In the genomic region with DNA sequence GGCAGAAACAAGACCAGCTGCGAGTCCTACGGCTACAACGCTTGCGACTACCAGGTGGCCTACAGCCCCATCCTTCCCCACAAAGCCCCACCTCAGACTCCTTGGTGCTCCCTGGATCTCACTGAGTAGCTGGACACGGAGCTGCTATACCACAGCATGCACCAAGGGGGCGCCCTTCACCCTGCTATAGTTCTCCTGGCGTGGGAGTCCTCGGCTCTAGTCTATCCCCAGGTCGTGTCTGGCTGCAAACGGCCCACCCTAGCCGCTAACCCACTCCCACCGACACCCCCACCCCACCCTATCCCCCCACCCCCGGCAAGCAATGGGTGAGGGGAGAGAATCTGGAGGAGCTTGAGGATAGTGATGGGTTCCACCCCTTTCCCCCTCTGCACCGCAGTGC, we compare ENCODE assay signal across 8 mouse cellular contexts. TPM values are rescaled to one million over a fixed set of nuclear protein-coding genes. Genes with fewer than 3 reads are reported as not detected.
DNase-seq lines count a peak whose midpoint lies in the region; ATAC-seq and TF ChIP-seq lines count a peak whose summit lies in the region.

No protein-coding gene starts in this region.

- peak overlapping the region; percentile 37 for H3K4me3 ChIP-seq in E14TG2a.4 (replicated peaks; ENCODE audit: low read length)
- H3K4me3 ChIP-seq in forebrain, embryonic 12.5 days (replicated peaks) = no peak overlapping the region

- peak overlapping the region; percentile 39 for H3K4me2 ChIP-seq in forebrain, embryonic 12.5 days

- peaks cover 56% of the 10 kb centered on the region for H3K4me1 ChIP-seq in E14TG2a.4 (replicated peaks; ENCODE audit: low read depth, low read length)
- peaks cover 11% of the 10 kb centered on the region; the same call in 1 of the 2 replicates for H3K4me1 ChIP-seq in forebrain, embryonic 12.5 days

- ATAC-seq in forebrain, embryonic 12.5 days (ENCODE audit: low FRiP score) = 0 out of 2 replicates have a peak, but pooled peaks have one; percentile 9
- peak; percentile 51 to 55; a peak in 2 of 4 replicates for ATAC-seq in hematopoietic stem cell, adult 5-6 weeks (replicated peaks in 1 of 2; ENCODE audit: insufficient read depth in 1 of 2, low FRiP score in 2 of 2, low TSS enrichment in 1 of 2, low read depth in 1 of 2, poor library complexity in 2 of 2, severe bottlenecking in 2 of 2)
- no peak for ATAC-seq in activated CD4-positive, CD25-positive, alpha-beta regulatory T cell, adult 4 months

- DNase-seq in adrenal gland, adult 18-20 months (ENCODE audit: low spot score in 2 of 2) = peak; percentile 64 to 73
- DNase-seq in layer of hippocampus, adult 9-10 months (ENCODE audit: low spot score) = peak; percentile 51
- peak; percentile 78 for DNase-seq in lung, postnatal 25 days (ENCODE audit: low spot score)
- peak; percentile 64 for DNase-seq in spleen, adult 12 weeks (ENCODE audit: low spot score)

- H3K9ac ChIP-seq in forebrain, embryonic 12.5 days = no peak overlapping the region

- no peaks in the 10 kb centered on the region for H3K9me3 ChIP-seq in E14TG2a.4 (ENCODE audit: low read length)
- H3K9me3 ChIP-seq in forebrain, embryonic 12.5 days = no peaks in the 10 kb centered on the region

- H3K27me3 ChIP-seq in E14TG2a.4 (ENCODE audit: insufficient read depth, low read length) = no peaks in the 10 kb centered on the region
- peaks cover 35% of the 10 kb centered on the region for H3K27me3 ChIP-seq in forebrain, embryonic 12.5 days

- WGBS in forebrain, embryonic 12.5 days = 5% methylated on average over 14 of the region's 14 CpGs

- H3K36me3 ChIP-seq in E14TG2a.4 (ENCODE audit: insufficient read depth, low read length) = peaks cover 9% of the 10 kb centered on the region
- no peaks in the 10 kb centered on the region for H3K36me3 ChIP-seq in forebrain, embryonic 12.5 days (replicated peaks)

- H3K27ac ChIP-seq in forebrain, embryonic 12.5 days = no peak overlapping the region

- TF ChIP-seq CTCF in E14TG2a.4 (conservative IDR thresholded peaks at IDR 0.05; ENCODE audit: low read length) = peak; percentile 87

RNA-seq across cellular contexts. Expression of gene 6030468B19Rik, which starts 7.2 kb away (rescaled TPM):
- not detected for total RNA-seq in adrenal gland, adult 18-20 months (2021)
- not detected in 2 replicates for polyA plus RNA-seq in forebrain, embryonic 12.5 days (2016; fragmentation: Nextera tagmentation; extraction: Ambion mirVana)
- total RNA-seq in hematopoietic stem cell, adult 5-6 weeks (2017) = 0.30 TPM in 1 of 2 replicates, not detected in the other
- polyA plus RNA-seq in activated CD4-positive, CD25-positive, alpha-beta regulatory T cell, adult 4 months (2017; shearing (Covaris generic)) = 1 to 10 TPM; 1.3 to 1.9 TPM

RNA-seq across cellular contexts. Expression of gene Tmc6, which starts 8.3 kb away (rescaled TPM):
- total RNA-seq in adrenal gland, adult 18-20 months (2021) = 10 to 100 TPM; 24.1 to 27.0 TPM
- polyA plus RNA-seq in forebrain, embryonic 12.5 days (2016; fragmentation: Nextera tagmentation; extraction: Ambion mirVana) = 3.0 and 4.4 TPM in 2 replicates
- total RNA-seq in hematopoietic stem cell, adult 5-6 weeks (2017) = 12.6 and 23.0 TPM in 2 replicates
- 100 to 1,000 TPM in 1 of 2 experiments, 10 to 100 TPM in 1; 88.2 to 107 TPM for polyA plus RNA-seq in activated CD4-positive, CD25-positive, alpha-beta regulatory T cell, adult 4 months (2017; shearing (Covaris generic))

RNA-seq across cellular contexts. Expression of gene Tmc8, which starts 8.4 kb away (rescaled TPM):
- total RNA-seq in adrenal gland, adult 18-20 months (2021) = 1 to 10 TPM; 3.2 to 4.3 TPM
- polyA plus RNA-seq in forebrain, embryonic 12.5 days (2016; fragmentation: Nextera tagmentation; extraction: Ambion mirVana) = 0.82 and 1.2 TPM in 2 replicates
- 1.5 and 2.9 TPM in 2 replicates for total RNA-seq in hematopoietic stem cell, adult 5-6 weeks (2017)
- polyA plus RNA-seq in activated CD4-positive, CD25-positive, alpha-beta regulatory T cell, adult 4 months (2017; shearing (Covaris generic)) = 10 to 100 TPM; 26.8 to 45.3 TPM

RNA-seq across cellular contexts. Expression of gene Gm20708, which starts 19.2 kb away (rescaled TPM):
- under 1 TPM in 1 of 2 experiments, not detected in 1; 0.80 TPM for total RNA-seq in adrenal gland, adult 18-20 months (2021)
- 0.15 and 0.56 TPM in 2 replicates for polyA plus RNA-seq in forebrain, embryonic 12.5 days (2016; fragmentation: Nextera tagmentation; extraction: Ambion mirVana)
- 1.9 TPM in 1 of 2 replicates, not detected in the other for total RNA-seq in hematopoietic stem cell, adult 5-6 weeks (2017)
- 1 to 10 TPM; 3.8 to 5.6 TPM for polyA plus RNA-seq in activated CD4-positive, CD25-positive, alpha-beta regulatory T cell, adult 4 months (2017; shearing (Covaris generic))

RNA-seq across cellular contexts. Expression of gene Syngr2, which starts 19.2 kb away (rescaled TPM):
- total RNA-seq in adrenal gland, adult 18-20 months (2021) = 100 to 1,000 TPM in 1 of 2 experiments, 10 to 100 TPM in 1; 65.4 to 101 TPM
- polyA plus RNA-seq in forebrain, embryonic 12.5 days (2016; fragmentation: Nextera tagmentation; extraction: Ambion mirVana) = 20.6 and 25.5 TPM in 2 replicates
- 81.0 and 97.1 TPM in 2 replicates for total RNA-seq in hematopoietic stem cell, adult 5-6 weeks (2017)
- 100 to 1,000 TPM in 1 of 2 experiments, 10 to 100 TPM in 1; 76.0 to 131 TPM for polyA plus RNA-seq in activated CD4-positive, CD25-positive, alpha-beta regulatory T cell, adult 4 months (2017; shearing (Covaris generic))
